Mouse (Mus musculus): ENCODE measurements around the gene Gm20696. TPM values are rescaled to one million over a fixed set of nuclear protein-coding genes. Genes with fewer than 3 reads are reported as not detected.
A peak's percentile ranks its signal among the peaks of the same experiment; 100 is the strongest.

Gene Gm20696
- polyA plus RNA-seq, 1 experiment, result 0.24 TPM

- Histone ChIP-seq H3K4me3 (ENCODE audit: low read depth, low read length) (no peak overlapping the region), H3K36me3 (ENCODE audit: control insufficient read depth, insufficient read depth, low read length, poor library complexity, severe bottlenecking) (no peaks in the 10 kb centered on the region), H3K9ac (ENCODE audit: low read depth, poor library complexity, severe bottlenecking) (no peak overlapping the region), H3K4me1 (ENCODE audit: control insufficient read depth, insufficient read depth, low read length) (no peaks in the 10 kb centered on the region), H3K27me3 (ENCODE audit: control insufficient read depth, insufficient read depth, low read length, poor library complexity, severe bottlenecking) (no peaks in the 10 kb centered on the region), H3K9me3 (replicated peaks; ENCODE audit: control insufficient read depth, insufficient read depth, low read length, poor library complexity, severe bottlenecking) (no peaks in the 10 kb centered on the region), H3K27ac (ENCODE audit: insufficient read depth, low read length) (no peak overlapping the region)
- no peak for TF ChIP-seq POLR2A (IDR thresholded peaks at IDR 0.05; ENCODE audit: insufficient read depth, low read length)
- TF ChIP-seq CTCF (IDR thresholded peaks at IDR 0.05; ENCODE audit: low read depth, low read length), result no peak
- no peak for TF ChIP-seq EP300 (IDR thresholded peaks at IDR 0.05; ENCODE audit: insufficient read depth, low read depth, low read length)
Observed at GRCm38 (mm10) chr6:99251924-99252323, 414.7 kb downstream of the Gm20696 start.

GRCm38 (mm10) chr6:99251222-99251621 is 415.4 kb downstream of the Gm20696 start:
- TF ChIP-seq POLR2A (IDR thresholded peaks at IDR 0.05; ENCODE audit: insufficient read depth, low read length) (no peak), EP300 (IDR thresholded peaks at IDR 0.05; ENCODE audit: insufficient read depth, low read depth, low read length) (no peak), CTCF (IDR thresholded peaks at IDR 0.05; ENCODE audit: low read depth, low read length) (no peak)
- Histone ChIP-seq H3K36me3 (ENCODE audit: control insufficient read depth, insufficient read depth, low read length, poor library complexity, severe bottlenecking) (no peaks in the 10 kb centered on the region), H3K27me3 (ENCODE audit: control insufficient read depth, insufficient read depth, low read length, poor library complexity, severe bottlenecking) (no peaks in the 10 kb centered on the region)

GRCm38 (mm10) chr6:99249496-99250030 is 417.0 kb downstream of the Gm20696 start:
- no peak for TF ChIP-seq CTCF (IDR thresholded peaks at IDR 0.05; ENCODE audit: low read depth, low read length)
- no peak for TF ChIP-seq EP300 (IDR thresholded peaks at IDR 0.05; ENCODE audit: insufficient read depth, low read depth, low read length)
- no peak for TF ChIP-seq POLR2A (IDR thresholded peaks at IDR 0.05; ENCODE audit: insufficient read depth, low read length)
- H3K36me3 ChIP-seq (ENCODE audit: control insufficient read depth, insufficient read depth, low read length, poor library complexity, severe bottlenecking), result no peaks in the 10 kb centered on the region
- H3K4me1 ChIP-seq (ENCODE audit: control insufficient read depth, insufficient read depth, low read length), result no peaks in the 10 kb centered on the region
- no peaks in the 10 kb centered on the region for H3K9me3 ChIP-seq (replicated peaks; ENCODE audit: control insufficient read depth, insufficient read depth, low read length, poor library complexity, severe bottlenecking)
- H3K4me3 ChIP-seq (ENCODE audit: low read depth, low read length), result no peak overlapping the region
- no peak overlapping the region for H3K27ac ChIP-seq (ENCODE audit: insufficient read depth, low read length)
- no peak overlapping the region for H3K9ac ChIP-seq (ENCODE audit: low read depth, poor library complexity, severe bottlenecking)
- no peaks in the 10 kb centered on the region for H3K27me3 ChIP-seq (ENCODE audit: control insufficient read depth, insufficient read depth, low read length, poor library complexity, severe bottlenecking)

More at GRCm38 (mm10) chr6:99251222-99251621, 415.4 kb downstream of the Gm20696 start:
- Histone ChIP-seq H3K4me1 (ENCODE audit: control insufficient read depth, insufficient read depth, low read length) (no peaks in the 10 kb centered on the region), H3K9ac (ENCODE audit: low read depth, poor library complexity, severe bottlenecking) (no peak overlapping the region), H3K4me3 (ENCODE audit: low read depth, low read length) (no peak overlapping the region), H3K27ac (ENCODE audit: insufficient read depth, low read length) (no peak overlapping the region), H3K9me3 (replicated peaks; ENCODE audit: control insufficient read depth, insufficient read depth, low read length, poor library complexity, severe bottlenecking) (no peaks in the 10 kb centered on the region)

- Histone ChIP-seq H3K4me1 (ENCODE audit: control insufficient read depth, insufficient read depth, low read length) (no peaks in the 10 kb centered on the region), H3K27me3 (ENCODE audit: control insufficient read depth, insufficient read depth, low read length, poor library complexity, severe bottlenecking) (no peaks in the 10 kb centered on the region), H3K27ac (ENCODE audit: insufficient read depth, low read length) (no peak overlapping the region), H3K9me3 (replicated peaks; ENCODE audit: control insufficient read depth, insufficient read depth, low read length, poor library complexity, severe bottlenecking) (no peaks in the 10 kb centered on the region), H3K9ac (ENCODE audit: low read depth, poor library complexity, severe bottlenecking) (no peak overlapping the region), H3K4me3 (ENCODE audit: low read depth, low read length) (no peak overlapping the region), H3K36me3 (ENCODE audit: control insufficient read depth, insufficient read depth, low read length, poor library complexity, severe bottlenecking) (no peaks in the 10 kb centered on the region)
- no peak for TF ChIP-seq CTCF (IDR thresholded peaks at IDR 0.05; ENCODE audit: low read depth, low read length)
- no peak for TF ChIP-seq POLR2A (IDR thresholded peaks at IDR 0.05; ENCODE audit: insufficient read depth, low read length)
- no peak for TF ChIP-seq EP300 (IDR thresholded peaks at IDR 0.05; ENCODE audit: insufficient read depth, low read depth, low read length)
Observed at GRCm38 (mm10) chr6:99248396-99248795, 418.2 kb downstream of the Gm20696 start.

DNA sequence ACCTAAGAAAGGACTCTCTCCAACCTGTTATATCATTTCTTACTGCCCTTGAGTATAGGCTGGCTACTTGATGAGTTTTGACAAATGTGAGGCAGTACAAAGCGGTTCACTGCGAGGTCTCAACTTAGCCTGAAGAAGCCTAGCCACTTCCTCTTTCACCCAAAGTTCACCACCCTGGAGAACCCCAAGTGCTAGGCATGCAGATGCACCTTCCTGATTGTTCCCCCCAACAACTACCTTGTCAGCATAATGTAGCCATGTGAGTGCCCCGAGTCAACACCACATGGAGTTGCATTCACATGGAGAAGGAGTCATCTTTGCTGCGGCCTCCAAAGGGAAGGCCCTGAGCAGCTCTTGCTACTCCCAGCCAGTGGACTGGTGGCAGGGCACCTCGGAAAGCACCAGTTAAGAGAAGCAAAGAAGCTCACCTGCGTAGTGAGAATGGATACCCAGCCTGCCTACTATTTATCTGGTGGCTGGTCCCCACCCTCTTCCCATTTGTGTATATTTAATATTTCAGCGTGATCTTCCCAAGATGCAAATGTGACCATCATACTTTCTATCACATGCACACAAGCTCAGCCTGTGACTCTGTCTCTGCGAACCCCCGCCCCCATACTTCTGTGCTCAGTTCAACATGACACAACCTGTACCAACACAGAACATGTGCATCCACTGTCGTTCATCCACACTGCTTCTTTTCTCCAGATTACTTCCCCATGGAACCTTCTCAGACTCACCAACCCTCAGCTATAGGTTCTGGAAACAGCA is 424.8 kb downstream of the Gm20696 start:
- Histone ChIP-seq H3K9ac (ENCODE audit: low read depth, poor library complexity, severe bottlenecking) (no peak overlapping the region), H3K4me3 (ENCODE audit: low read depth, low read length) (no peak overlapping the region), H3K4me1 (ENCODE audit: control insufficient read depth, insufficient read depth, low read length) (no peaks in the 10 kb centered on the region), H3K27me3 (ENCODE audit: control insufficient read depth, insufficient read depth, low read length, poor library complexity, severe bottlenecking) (no peaks in the 10 kb centered on the region), H3K27ac (ENCODE audit: insufficient read depth, low read length) (no peak overlapping the region), H3K36me3 (ENCODE audit: control insufficient read depth, insufficient read depth, low read length, poor library complexity, severe bottlenecking) (no peaks in the 10 kb centered on the region), H3K9me3 (replicated peaks; ENCODE audit: control insufficient read depth, insufficient read depth, low read length, poor library complexity, severe bottlenecking) (no peaks in the 10 kb centered on the region)
- no peak for TF ChIP-seq POLR2A (IDR thresholded peaks at IDR 0.05; ENCODE audit: insufficient read depth, low read length)
- no peak for TF ChIP-seq CTCF (IDR thresholded peaks at IDR 0.05; ENCODE audit: low read depth, low read length)
- no peak for TF ChIP-seq EP300 (IDR thresholded peaks at IDR 0.05; ENCODE audit: insufficient read depth, low read depth, low read length)

DNA sequence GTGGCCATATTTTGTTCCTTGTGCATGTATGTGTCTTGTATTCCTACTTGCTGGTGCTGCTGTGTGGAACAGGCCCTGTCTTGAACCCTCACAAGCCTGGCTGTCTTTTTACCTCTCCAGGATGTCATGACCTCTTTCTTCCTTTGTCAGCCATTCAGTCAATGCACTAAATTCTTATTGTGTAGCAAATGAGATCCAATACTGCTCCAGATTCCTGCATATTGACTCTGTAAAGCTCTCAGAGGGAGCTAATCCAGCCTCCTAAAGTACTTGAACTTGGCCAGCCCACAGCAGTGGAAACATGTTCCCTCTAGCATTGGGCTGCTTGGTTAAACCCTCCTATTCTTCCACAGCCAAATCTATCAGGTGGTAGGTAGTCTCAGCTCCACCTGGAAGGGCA is 425.8 kb downstream of the Gm20696 start:
- Histone ChIP-seq H3K27ac (ENCODE audit: insufficient read depth, low read length) (no peak overlapping the region), H3K4me1 (ENCODE audit: control insufficient read depth, insufficient read depth, low read length) (no peaks in the 10 kb centered on the region), H3K36me3 (ENCODE audit: control insufficient read depth, insufficient read depth, low read length, poor library complexity, severe bottlenecking) (no peaks in the 10 kb centered on the region), H3K9me3 (replicated peaks; ENCODE audit: control insufficient read depth, insufficient read depth, low read length, poor library complexity, severe bottlenecking) (no peaks in the 10 kb centered on the region), H3K4me3 (ENCODE audit: low read depth, low read length) (no peak overlapping the region), H3K9ac (ENCODE audit: low read depth, poor library complexity, severe bottlenecking) (no peak overlapping the region), H3K27me3 (ENCODE audit: control insufficient read depth, insufficient read depth, low read length, poor library complexity, severe bottlenecking) (no peaks in the 10 kb centered on the region)
- 0 out of 2 replicates have a peak, but pooled peaks have one; percentile 4 for TF ChIP-seq EP300 (IDR thresholded peaks at IDR 0.05; ENCODE audit: insufficient read depth, low read depth, low read length)
- no peak for TF ChIP-seq POLR2A (IDR thresholded peaks at IDR 0.05; ENCODE audit: insufficient read depth, low read length)

All from ES-Bruce4 (cell line).